Mouse (Mus musculus): ENCODE measurements around the gene Cilp. TPM values are rescaled to one million over a fixed set of nuclear protein-coding genes. Genes with fewer than 3 reads are reported as not detected.

Gene Cilp
- polyA plus RNA-seq, 1 experiment from 2014 or later = 0.57 TPM

DNA sequence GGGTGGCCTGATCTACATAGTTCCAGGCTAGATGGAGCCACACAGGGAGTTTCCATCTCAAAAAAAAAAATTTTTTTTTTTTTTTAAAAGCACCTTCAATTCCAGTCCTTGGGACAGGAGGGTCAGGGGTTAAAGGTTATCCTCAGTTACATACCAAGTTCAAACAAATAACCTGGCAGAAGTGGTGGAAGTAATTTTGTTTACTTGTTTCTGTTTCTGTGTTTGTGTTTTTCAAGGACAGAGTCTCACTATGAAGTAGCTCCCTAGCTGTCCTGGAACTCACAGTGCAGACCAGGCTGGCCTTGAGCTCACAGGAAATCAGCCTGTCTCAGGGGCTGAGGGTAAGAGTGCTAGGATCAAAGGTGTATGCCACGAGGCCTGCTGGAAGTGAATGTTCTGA is 29.4 kb upstream of the Cilp start:
- Histone ChIP-seq H3K36me3 (peaks cover 16% of the 10 kb centered on the region; the same call in 1 of the 2 replicates), H3K4me1 (replicated peaks) (peaks cover 30% of the 10 kb centered on the region), H3K4me3 (no peak overlapping the region), H3K27ac (no peak overlapping the region), H3K9ac (no peak overlapping the region), H3K4me2 (no peak overlapping the region), H3K27me3 (no peaks in the 10 kb centered on the region), H3K9me3 (no peaks in the 10 kb centered on the region)
- ATAC-seq (ENCODE audit: low FRiP score) = no peak
- 43% methylated on average over 1 of the region's 1 CpGs for WGBS

DNA sequence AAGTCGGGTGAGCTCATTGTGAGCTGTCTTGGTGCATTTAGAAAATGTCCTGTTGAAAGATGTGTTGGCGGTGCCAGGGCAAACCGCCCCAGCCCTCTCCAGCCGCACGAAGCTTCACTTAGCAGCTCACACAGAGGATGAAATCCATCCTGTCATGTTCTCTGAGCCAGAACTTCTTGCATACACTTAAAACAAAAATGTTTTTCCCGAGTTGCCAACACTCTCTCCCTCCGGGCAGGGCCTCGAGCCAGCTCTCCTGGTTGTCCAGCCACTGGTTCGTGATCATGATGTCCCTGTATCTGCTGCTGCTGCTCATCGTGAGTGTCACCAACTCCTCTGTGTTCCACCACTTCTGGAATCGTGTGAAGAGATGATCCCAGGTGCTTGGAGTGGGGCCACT is 27.4 kb upstream of the Cilp start:
- Histone ChIP-seq H3K36me3 (peaks cover 16% of the 10 kb centered on the region; the same call in 1 of the 2 replicates), H3K9me3 (no peaks in the 10 kb centered on the region), H3K27ac (peak overlapping the region; percentile 8; the same call in 1 of the 2 replicates), H3K9ac (no peak overlapping the region), H3K27me3 (no peaks in the 10 kb centered on the region), H3K4me2 (no peak overlapping the region), H3K4me1 (replicated peaks) (peaks cover 18% of the 10 kb centered on the region), H3K4me3 (no peak overlapping the region)
- ATAC-seq (ENCODE audit: low FRiP score) = no peak
- 78% methylated on average over 11 of the region's 11 CpGs for WGBS

DNA sequence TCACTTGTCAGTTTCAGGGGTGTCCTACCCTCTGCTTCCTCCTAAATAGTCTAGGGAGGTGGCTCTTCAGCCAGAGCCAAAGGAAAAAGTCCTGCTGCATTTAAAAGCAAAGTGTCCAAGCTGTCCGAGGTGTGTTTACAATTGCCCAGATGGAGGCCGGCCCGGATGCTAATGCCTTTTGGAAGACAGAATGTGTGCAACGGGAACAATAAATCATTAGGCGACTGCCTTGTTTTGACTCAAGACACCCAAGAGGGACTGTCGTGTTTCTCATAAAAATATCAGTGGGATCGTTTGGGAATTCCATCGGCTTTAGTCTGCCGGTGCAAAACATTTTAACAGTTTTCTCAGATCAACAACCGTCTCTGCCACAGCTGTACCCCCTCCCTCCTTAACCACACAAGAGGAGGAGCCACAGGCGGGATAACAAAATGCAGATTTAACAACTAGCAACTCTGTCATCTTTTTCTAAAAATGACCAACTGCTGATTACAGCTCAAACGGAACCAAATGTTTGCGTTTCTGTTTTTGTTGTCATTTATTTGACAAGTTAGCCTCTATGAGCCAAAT is 26.7 kb upstream of the Cilp start:
- Histone ChIP-seq H3K9me3 (no peaks in the 10 kb centered on the region), H3K27ac (peak overlapping the region; percentile 8; the same call in 1 of the 2 replicates), H3K4me1 (replicated peaks) (peaks cover 23% of the 10 kb centered on the region), H3K4me2 (no peak overlapping the region), H3K27me3 (no peaks in the 10 kb centered on the region), H3K36me3 (peaks cover 16% of the 10 kb centered on the region; the same call in 1 of the 2 replicates), H3K9ac (0 out of 2 replicates have a peak overlapping the region, but pooled peaks have one; percentile 25), H3K4me3 (no peak overlapping the region)
- WGBS = 54% methylated on average over 13 of the region's 13 CpGs
- no peak for ATAC-seq (ENCODE audit: low FRiP score)

DNA sequence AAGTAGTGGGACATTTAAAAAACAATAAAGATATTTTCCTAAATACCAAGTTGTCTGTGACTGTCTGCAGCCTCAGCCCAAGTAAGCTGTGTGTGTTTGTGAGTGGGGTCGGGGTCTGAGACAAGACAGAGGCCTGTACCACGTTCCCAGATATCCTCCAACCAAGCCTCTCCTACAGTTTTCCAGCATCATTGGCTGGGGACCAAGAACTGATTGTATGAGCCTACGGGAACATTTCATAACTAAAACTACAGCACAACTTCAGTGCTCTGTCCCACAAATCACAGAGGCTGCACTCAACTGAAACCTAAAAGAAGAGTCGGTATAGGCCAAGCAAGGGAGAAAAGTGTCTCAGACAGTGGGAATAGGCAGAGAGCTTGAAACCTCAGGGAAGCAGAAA is 25.8 kb upstream of the Cilp start:
- Histone ChIP-seq H3K27me3 (no peaks in the 10 kb centered on the region), H3K4me1 (replicated peaks) (peaks cover 32% of the 10 kb centered on the region), H3K27ac (no peak overlapping the region), H3K9ac (no peak overlapping the region), H3K4me3 (no peak overlapping the region), H3K36me3 (peaks cover 14% of the 10 kb centered on the region; the same call in 1 of the 2 replicates), H3K9me3 (no peaks in the 10 kb centered on the region), H3K4me2 (no peak overlapping the region)
- no peak for ATAC-seq (ENCODE audit: low FRiP score)
- 94% methylated on average over 4 of the region's 4 CpGs for WGBS

DNA sequence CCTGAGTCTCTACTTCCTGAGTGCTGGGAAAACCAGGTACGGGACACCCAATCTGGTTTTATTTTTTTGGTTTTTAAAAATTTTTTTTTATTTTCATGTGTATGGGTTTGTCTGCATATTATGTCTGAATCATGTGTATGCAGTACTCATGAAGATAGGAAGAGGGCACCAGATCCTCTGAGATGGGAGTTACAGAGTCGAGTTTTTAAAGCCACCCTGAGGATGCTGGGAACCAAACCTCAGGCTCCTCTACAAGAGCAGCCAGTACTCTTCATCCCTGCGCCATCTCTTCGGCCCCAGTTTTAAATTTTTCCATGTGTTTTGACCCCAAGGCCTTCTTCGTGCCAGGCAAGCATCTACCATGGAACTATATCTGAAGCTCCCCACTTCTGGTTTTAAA is 25.2 kb upstream of the Cilp start:
- Histone ChIP-seq H3K9me3 (no peaks in the 10 kb centered on the region), H3K9ac (no peak overlapping the region), H3K36me3 (peaks cover 8% of the 10 kb centered on the region; the same call in 1 of the 2 replicates), H3K4me2 (no peak overlapping the region), H3K27me3 (no peaks in the 10 kb centered on the region), H3K4me1 (replicated peaks) (peaks cover 34% of the 10 kb centered on the region), H3K27ac (no peak overlapping the region), H3K4me3 (no peak overlapping the region)
- no peak for ATAC-seq (ENCODE audit: low FRiP score)
- WGBS = 91% methylated on average over 5 of the region's 5 CpGs

DNA sequence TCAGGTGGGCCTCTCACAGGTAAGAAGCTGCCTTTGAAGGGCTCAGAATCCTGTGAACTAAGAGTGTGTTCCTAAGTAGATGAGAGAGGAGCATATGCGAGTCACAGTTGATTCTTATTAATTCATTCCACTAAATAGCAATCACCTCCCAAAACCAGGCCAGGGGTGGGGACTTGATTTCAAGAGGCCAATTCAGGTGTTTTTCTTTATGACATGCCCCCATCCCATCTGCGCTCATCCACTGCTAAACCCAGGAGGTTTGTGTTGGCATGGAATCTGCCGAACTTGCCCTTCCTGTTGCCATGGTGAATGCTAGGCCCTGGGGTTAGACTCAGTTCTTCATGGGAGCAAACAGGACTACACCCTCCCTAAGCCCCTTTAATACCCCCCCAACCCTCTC is 24.4 kb upstream of the Cilp start:
- no peak for ATAC-seq (ENCODE audit: low FRiP score)
- 57% methylated on average over 3 of the region's 3 CpGs for WGBS
- peaks cover 34% of the 10 kb centered on the region for H3K4me1 ChIP-seq (replicated peaks)

DNA sequence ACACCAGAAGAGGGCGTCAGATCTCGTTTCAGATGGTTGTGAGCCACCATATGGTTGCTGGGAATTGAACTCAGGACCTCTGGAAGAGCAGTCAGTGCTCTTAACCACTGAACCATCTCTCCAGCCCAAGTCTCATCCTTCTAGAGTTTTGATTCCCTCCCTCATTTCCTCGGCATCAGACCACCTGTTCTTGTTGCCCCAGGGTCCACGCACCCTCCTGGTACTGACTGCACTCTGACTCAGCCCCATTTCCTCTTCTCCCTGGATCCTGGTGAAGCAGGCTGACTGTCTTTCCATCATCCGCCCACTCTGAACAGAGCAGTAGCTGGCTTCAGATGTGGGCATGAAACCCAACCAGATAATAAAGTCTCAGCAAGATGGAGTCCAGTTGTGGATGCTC is 23.0 kb upstream of the Cilp start:
- no peak for ATAC-seq (ENCODE audit: low FRiP score)
- 68% methylated on average over 5 of the region's 5 CpGs for WGBS

More for the DNA sequence above, 24.4 kb upstream of the Cilp start:
- no peak overlapping the region for H3K4me3 ChIP-seq
- no peaks in the 10 kb centered on the region for H3K9me3 ChIP-seq
- no peaks in the 10 kb centered on the region for H3K27me3 ChIP-seq
- H3K36me3 ChIP-seq = peaks cover 7% of the 10 kb centered on the region; the same call in 1 of the 2 replicates
- no peak overlapping the region for H3K4me2 ChIP-seq
- H3K9ac ChIP-seq = no peak overlapping the region
- 0 out of 2 replicates have a peak overlapping the region, but pooled peaks have one; percentile 40 for H3K27ac ChIP-seq

DNA sequence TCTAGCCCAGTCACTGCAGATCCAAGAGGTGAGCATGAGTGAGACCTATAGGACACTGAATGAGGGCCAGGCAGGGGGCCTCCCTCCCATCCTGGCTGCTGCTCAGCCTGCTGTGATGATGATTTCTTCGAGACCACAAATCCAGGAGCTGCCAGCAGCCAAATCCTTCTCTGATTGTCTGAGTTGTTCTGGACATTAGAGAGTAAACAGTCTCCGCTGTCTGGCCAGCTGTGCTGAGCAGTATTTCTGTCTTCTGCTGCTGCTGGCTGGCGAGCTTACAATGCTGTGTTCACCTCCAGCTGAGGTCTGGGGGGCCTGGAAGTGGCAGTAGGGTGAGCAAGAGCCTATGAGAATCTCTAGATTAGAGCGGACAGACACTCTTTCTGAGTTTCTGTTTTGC is 21.7 kb upstream of the Cilp start:
- no peak for ATAC-seq (ENCODE audit: low FRiP score)
- H3K4me2 ChIP-seq = no peak overlapping the region
- peak overlapping the region; percentile 48; the same call in 1 of the 2 replicates for H3K27ac ChIP-seq
- no peaks in the 10 kb centered on the region for H3K36me3 ChIP-seq
- WGBS = 57% methylated on average over 4 of the region's 4 CpGs
- no peak overlapping the region for H3K4me3 ChIP-seq
- no peaks in the 10 kb centered on the region for H3K27me3 ChIP-seq
- peaks cover 26% of the 10 kb centered on the region for H3K4me1 ChIP-seq (replicated peaks)
- peak overlapping the region; percentile 56 for H3K9ac ChIP-seq
- H3K9me3 ChIP-seq = no peaks in the 10 kb centered on the region

More for the DNA sequence above, 23.0 kb upstream of the Cilp start:
- H3K27me3 ChIP-seq = no peaks in the 10 kb centered on the region
- H3K9me3 ChIP-seq = no peaks in the 10 kb centered on the region
- no peak overlapping the region for H3K9ac ChIP-seq
- H3K4me2 ChIP-seq = no peak overlapping the region
- H3K36me3 ChIP-seq = no peaks in the 10 kb centered on the region
- no peak overlapping the region for H3K4me3 ChIP-seq
- H3K27ac ChIP-seq = no peak overlapping the region
- H3K4me1 ChIP-seq (replicated peaks) = peaks cover 34% of the 10 kb centered on the region

DNA sequence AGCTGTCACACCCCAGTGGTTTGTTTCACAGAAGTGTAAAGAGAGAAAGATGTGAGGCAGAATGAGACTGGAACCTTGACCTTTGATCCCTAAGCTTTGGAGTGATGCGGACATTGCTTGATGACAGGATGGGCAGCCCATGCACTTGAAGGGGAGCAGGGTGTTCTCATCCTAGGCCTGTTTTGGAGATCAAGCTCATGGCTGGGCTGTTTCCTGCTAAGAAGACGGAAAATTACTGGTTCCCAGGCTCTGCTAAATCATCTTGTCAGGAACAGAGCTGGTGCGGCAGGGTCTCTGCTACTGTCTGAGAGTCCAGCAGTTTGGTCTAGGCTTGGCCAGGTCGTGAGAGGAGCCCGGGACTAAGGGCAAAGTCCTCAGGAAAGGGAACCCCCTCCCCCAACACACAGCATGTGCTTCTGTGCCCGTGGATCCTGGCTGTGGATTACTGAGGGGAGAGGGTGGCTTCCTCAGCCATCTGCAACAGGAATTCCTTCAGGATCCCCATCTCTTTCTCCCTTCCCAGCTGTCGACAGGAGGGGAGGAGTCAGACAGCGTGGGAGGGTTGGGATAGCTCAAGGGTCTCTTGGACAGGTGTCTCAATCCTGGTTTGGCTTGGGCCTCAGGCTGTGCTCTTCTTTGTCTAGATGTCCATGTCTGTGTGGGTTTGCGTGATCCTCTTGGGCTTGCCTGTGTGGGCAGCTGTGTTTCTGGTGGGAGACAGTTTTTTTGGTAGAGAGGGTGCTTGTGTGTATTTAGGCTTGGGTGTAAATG is 20.8 kb upstream of the Cilp start:
- H3K36me3 ChIP-seq = no peaks in the 10 kb centered on the region
- H3K4me2 ChIP-seq = no peak overlapping the region
- H3K4me1 ChIP-seq (replicated peaks) = peaks cover 21% of the 10 kb centered on the region
- ATAC-seq (ENCODE audit: low FRiP score) = no peak
- H3K9ac ChIP-seq = 0 out of 2 replicates have a peak overlapping the region, but pooled peaks have one; percentile 19
- no peaks in the 10 kb centered on the region for H3K9me3 ChIP-seq
- 61% methylated on average over 9 of the region's 9 CpGs for WGBS
- H3K27me3 ChIP-seq = no peaks in the 10 kb centered on the region
- no peak overlapping the region for H3K4me3 ChIP-seq
- 0 out of 2 replicates have a peak overlapping the region, but pooled peaks have one; percentile 12 for H3K27ac ChIP-seq

DNA sequence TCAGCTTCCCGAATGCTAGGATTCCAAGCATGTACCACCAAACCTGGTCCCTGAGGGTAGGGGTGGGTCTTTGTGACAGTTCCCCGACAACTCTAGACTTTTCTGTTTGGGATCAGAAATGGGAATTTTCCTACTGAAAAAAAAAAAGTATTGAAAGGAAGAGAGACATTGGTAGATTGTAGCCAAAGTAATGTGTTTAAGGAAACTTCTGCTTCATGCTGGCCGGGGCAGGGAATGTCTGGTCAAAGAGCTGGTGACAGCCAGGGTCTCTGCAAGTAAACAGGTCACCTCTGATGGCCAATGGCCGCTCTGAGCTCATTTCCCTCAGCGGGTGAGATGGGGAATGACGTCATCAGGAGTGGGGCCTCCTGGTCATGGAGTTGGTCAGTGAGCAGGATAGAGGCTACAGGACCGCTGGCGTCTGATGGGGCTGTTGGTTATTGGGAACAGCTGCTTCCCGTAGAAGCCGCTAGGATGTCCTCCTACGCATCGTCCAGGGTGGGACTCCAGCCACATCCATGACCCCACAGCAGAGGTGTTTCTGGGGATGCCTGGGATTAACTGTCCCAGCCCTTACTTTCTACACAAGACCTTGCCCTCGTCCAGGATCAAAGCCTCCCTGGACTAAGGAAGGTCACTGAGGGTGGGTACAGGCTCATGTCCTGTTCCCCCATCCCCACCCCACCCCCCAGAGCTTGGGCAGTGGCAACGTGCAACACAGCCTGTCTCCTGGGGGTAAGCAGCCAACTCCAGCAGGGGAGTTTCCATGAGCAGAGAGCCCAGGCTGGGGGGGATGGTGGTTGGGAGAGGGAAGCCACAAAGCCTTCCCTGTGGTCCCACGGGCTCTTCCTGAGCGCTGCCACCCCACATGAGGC is 17.2 kb upstream of the Cilp start:
- WGBS = 78% methylated on average over 16 of the region's 16 CpGs
- Histone ChIP-seq H3K4me1 (replicated peaks) (peaks cover 16% of the 10 kb centered on the region), H3K9ac (no peak overlapping the region), H3K4me2 (no peak overlapping the region), H3K4me3 (no peak overlapping the region), H3K27me3 (no peaks in the 10 kb centered on the region), H3K36me3 (no peaks in the 10 kb centered on the region), H3K27ac (no peak overlapping the region), H3K9me3 (no peaks in the 10 kb centered on the region)
- ATAC-seq (ENCODE audit: low FRiP score) = no peak

DNA sequence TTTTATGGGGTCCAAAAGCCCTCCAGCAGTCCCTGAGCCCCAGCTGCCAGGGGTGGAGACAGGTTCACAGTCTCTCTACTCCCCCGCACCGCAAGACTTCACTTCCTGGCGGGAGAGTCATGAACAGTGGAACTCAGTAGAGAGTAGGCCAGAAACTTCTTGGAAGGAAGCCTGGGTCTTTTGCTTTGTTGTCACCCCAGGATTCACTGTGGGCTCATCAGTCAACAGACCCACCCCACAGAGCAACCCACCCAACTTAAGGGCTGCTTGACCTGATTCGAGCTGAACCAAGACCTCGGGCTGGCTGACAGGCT is 16.6 kb upstream of the Cilp start:
- no peak for ATAC-seq (ENCODE audit: low FRiP score)
- Histone ChIP-seq H3K36me3 (no peaks in the 10 kb centered on the region), H3K27ac (no peak overlapping the region), H3K27me3 (no peaks in the 10 kb centered on the region), H3K9ac (no peak overlapping the region), H3K4me1 (replicated peaks) (peaks cover 10% of the 10 kb centered on the region), H3K4me2 (no peak overlapping the region), H3K4me3 (no peak overlapping the region), H3K9me3 (no peaks in the 10 kb centered on the region)
- 84% methylated on average over 5 of the region's 5 CpGs for WGBS

DNA sequence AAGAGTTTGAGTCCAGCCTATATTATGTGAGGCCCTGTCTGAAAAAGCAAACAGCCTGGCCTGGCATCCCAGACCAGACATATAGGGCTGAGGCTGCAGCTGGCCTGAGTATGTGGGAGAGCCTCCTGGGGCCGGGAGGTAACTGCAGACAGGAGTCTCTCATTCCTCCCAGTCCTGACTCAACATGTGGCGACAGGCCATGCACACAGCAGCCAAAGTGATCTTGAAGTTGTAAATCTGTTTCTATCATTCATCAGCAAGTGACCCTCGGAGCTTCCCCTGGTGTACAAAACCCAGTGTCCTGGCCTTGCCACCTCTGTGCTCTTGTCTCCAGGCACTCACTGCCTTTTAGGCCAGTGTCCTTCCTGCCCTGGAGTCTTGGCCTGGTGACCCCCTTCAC is 13.0 kb upstream of the Cilp start:
- no peak overlapping the region for H3K4me3 ChIP-seq
- no peaks in the 10 kb centered on the region for H3K4me1 ChIP-seq (replicated peaks)
- WGBS = 85% methylated on average over 3 of the region's 3 CpGs
- H3K27me3 ChIP-seq = no peaks in the 10 kb centered on the region
- ATAC-seq (ENCODE audit: low FRiP score) = no peak
- no peak overlapping the region for H3K9ac ChIP-seq
- H3K36me3 ChIP-seq = no peaks in the 10 kb centered on the region
- H3K9me3 ChIP-seq = no peaks in the 10 kb centered on the region
- no peak overlapping the region for H3K27ac ChIP-seq
- H3K4me2 ChIP-seq = no peak overlapping the region
